Mouse (Mus musculus) neural tube, embryonic 13.5 days (tissue): ENCODE measurements at regions not wholly inside any gene's neighbourhood (a gene's known extent, or its start where the extent isn't known, plus 50 kb on each side); places are given as distances from the start of the nearest gene placed in this dataset.
A peak's percentile ranks its signal among the peaks of the same experiment; 100 is the strongest.

Source experiments
- ATAC-seq: fragments of 200-750 bp; cut with Nextera tagmentation; 2 replicates; pipeline ENCODE4 v1.8.0; 2017; ENCODE audit warnings: low read depth, mild to moderate bottlenecking, moderate TSS enrichment, moderate library complexity
- H3K27ac ChIP-seq: fragments of 300-500 bp; sonication (generic); replicated peaks from 2 replicates; pipeline ENCODE4 v1.5.1; 2015; ENCODE audit warnings: moderate library complexity, mild to moderate bottlenecking, inconsistent platforms
- H3K27me3 ChIP-seq: fragments of 300-500 bp; sonication (generic); 2 replicates; pipeline ENCODE4 v1.6.1; 2015; ENCODE audit warnings: mild to moderate bottlenecking, inconsistent platforms
- H3K36me3 ChIP-seq: fragments of 300-500 bp; sonication (generic); 2 replicates; pipeline ENCODE4 v1.6.1; 2015; ENCODE audit warnings: mild to moderate bottlenecking, inconsistent platforms
- H3K4me1 ChIP-seq: fragments of 300-500 bp; sonication (generic); replicated peaks from 2 replicates; pipeline ENCODE4 v1.6.1; 2015; ENCODE audit warnings: inconsistent platforms
- H3K4me2 ChIP-seq: fragments of 300-500 bp; sonication (generic); 2 replicates; pipeline ENCODE4 v1.6.1; 2015; ENCODE audit warnings: inconsistent platforms, mild to moderate bottlenecking, moderate library complexity
- H3K4me3 ChIP-seq: fragments of 300-500 bp; sonication (generic); 2 replicates; pipeline ENCODE4 v1.5.1; 2015; ENCODE audit warnings: mild to moderate bottlenecking, inconsistent platforms
- H3K9ac ChIP-seq: fragments of 300-500 bp; sonication (generic); 2 replicates; pipeline ENCODE4 v1.6.1; 2015; ENCODE audit warnings: moderate library complexity, mild to moderate bottlenecking, inconsistent platforms
- H3K9me3 ChIP-seq: fragments of 300-500 bp; sonication (generic); 2 replicates; pipeline ENCODE4 v1.6.1; 2016; ENCODE audit warnings: inconsistent platforms
- WGBS: fragments of 180-500 bp; shearing (Covaris S2); methylation state at CpG from one replicate; pipeline ENCODE4 v1.1.7; 2015; 5-methylcytosine and 5-hydroxymethylcytosine counted together

GRCm38 (mm10) chr19:21913005-21913670, 135.0 kb downstream of the Cemip2 start:
- H3K4me1 ChIP-seq, result peaks cover 7% of the 10 kb centered on the region; the same call in 1 of the 2 replicates
- H3K27me3 ChIP-seq, result no peaks in the 10 kb centered on the region
- 89% methylated on average over 8 of the region's 8 CpGs for WGBS
- H3K9me3 ChIP-seq, result no peaks in the 10 kb centered on the region
- no peaks in the 10 kb centered on the region for H3K36me3 ChIP-seq
- H3K4me2 ChIP-seq, result no peak overlapping the region
- H3K9ac ChIP-seq, result no peak overlapping the region
- H3K4me3 ChIP-seq, result no peak overlapping the region
- H3K27ac ChIP-seq, result no peak overlapping the region
- no peak for ATAC-seq

DNA sequence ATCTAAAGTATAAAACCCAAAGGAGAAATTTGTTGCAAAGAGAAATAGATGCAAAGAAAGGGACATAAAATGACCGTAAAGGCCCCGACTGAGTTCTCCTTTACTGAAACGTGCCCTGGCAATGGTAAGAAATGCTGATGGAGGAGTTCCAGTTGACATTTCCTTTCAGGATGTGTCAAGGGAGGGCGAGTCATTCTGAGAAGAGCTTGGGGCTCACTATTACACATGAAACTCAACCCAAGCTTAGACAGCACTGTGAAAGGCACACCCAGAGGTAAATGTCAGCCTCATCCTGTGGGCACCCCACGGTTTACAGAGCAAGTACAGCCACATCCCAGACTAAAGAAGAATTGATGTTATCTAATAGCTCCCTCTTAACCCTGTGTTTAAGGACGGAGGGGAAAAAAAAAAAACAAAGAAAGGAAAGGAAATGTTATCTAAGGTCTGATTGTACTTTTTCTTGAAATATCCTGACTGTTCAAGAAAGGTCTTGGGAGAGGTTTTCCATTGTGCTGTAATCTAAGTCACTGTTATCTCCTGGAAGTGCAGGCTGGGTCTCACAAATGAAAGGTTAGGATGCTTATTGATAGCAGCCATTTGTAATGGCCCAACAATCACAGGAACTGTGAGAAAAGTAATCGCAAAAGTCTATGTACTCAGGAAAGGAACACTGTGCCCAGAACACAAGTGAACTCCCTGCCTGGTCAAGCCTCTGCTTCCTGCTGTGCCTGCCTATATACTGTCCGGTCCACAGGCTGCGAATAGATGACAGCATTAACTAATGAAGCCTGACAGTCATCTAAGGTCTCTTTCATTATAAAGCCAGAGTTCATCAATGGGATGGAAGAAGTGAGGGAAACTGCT, 135.8 kb downstream of the Cemip2 start:
- Histone ChIP-seq H3K36me3 (no peaks in the 10 kb centered on the region), H3K9ac (no peak overlapping the region), H3K27me3 (no peaks in the 10 kb centered on the region), H3K27ac (no peak overlapping the region), H3K4me1 (peaks cover 7% of the 10 kb centered on the region; the same call in 1 of the 2 replicates), H3K4me3 (no peak overlapping the region), H3K9me3 (no peaks in the 10 kb centered on the region), H3K4me2 (no peak overlapping the region)
- WGBS, result 56% methylated on average over 9 of the region's 9 CpGs
- ATAC-seq, result no peak

DNA sequence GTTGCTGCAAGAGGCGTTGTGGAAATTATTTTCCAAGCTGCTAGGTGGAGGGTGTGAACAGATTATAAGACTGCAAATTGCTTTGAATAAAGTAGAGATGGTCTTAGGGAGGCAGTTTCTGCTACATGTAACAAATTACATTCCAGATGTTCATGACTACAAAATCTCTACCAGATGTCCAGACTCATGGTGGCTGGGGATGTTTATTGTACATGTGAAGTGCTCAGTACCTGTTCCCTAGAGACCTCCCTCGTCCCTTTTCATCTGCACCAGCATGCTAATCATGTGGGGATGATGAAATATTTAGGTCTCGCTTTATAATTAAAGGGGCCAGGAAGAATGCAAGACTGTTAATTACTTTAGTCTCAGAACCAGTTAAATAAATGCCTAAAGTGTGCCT, 136.5 kb downstream of the Cemip2 start:
- Histone ChIP-seq H3K27ac (no peak overlapping the region), H3K4me3 (no peak overlapping the region), H3K27me3 (no peaks in the 10 kb centered on the region), H3K4me1 (peaks cover 7% of the 10 kb centered on the region; the same call in 1 of the 2 replicates), H3K9me3 (no peaks in the 10 kb centered on the region), H3K9ac (no peak overlapping the region), H3K4me2 (no peak overlapping the region), H3K36me3 (no peaks in the 10 kb centered on the region)
- WGBS, result 46% methylated on average over 3 of the region's 3 CpGs
- peak; percentile 27; the same call in 1 of the 2 replicates for ATAC-seq

GRCm38 (mm10) chr19:21918113-21918512, 140.0 kb downstream of the Cemip2 start:
- H3K4me1 ChIP-seq, result peaks cover 7% of the 10 kb centered on the region; the same call in 1 of the 2 replicates
- no peak for ATAC-seq
- H3K9me3 ChIP-seq, result no peaks in the 10 kb centered on the region
- WGBS, result 87% methylated on average over 4 of the region's 4 CpGs
- H3K9ac ChIP-seq, result no peak overlapping the region
- no peak overlapping the region for H3K4me2 ChIP-seq
- H3K4me3 ChIP-seq, result no peak overlapping the region
- H3K36me3 ChIP-seq, result no peaks in the 10 kb centered on the region
- no peaks in the 10 kb centered on the region for H3K27me3 ChIP-seq
- no peak overlapping the region for H3K27ac ChIP-seq

DNA sequence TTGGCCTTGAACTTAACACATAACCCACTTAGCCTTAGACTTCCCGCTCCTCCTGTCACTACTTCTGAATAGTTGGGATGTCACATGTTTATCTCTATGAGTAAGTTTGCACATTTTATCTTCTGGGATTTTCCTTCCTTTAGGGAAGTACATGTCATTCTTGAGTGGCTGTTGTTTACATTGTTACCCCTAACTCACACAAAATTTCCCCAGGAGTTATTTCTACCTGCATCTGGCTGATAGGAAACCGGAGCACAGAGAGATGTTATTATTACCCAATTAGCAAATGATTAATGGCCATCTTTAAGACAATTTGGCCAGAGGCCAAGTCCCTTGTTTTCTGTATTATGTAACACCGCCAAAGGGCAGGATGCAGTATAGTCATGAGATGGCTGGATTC, 140.9 kb downstream of the Cemip2 start:
- Histone ChIP-seq H3K27me3 (no peaks in the 10 kb centered on the region), H3K4me3 (no peak overlapping the region), H3K9me3 (no peaks in the 10 kb centered on the region), H3K27ac (no peak overlapping the region), H3K9ac (no peak overlapping the region), H3K4me2 (no peak overlapping the region), H3K36me3 (no peaks in the 10 kb centered on the region), H3K4me1 (peaks cover 7% of the 10 kb centered on the region; the same call in 1 of the 2 replicates)
- no peak for ATAC-seq
- 51% methylated on average over 3 of the region's 3 CpGs for WGBS

DNA sequence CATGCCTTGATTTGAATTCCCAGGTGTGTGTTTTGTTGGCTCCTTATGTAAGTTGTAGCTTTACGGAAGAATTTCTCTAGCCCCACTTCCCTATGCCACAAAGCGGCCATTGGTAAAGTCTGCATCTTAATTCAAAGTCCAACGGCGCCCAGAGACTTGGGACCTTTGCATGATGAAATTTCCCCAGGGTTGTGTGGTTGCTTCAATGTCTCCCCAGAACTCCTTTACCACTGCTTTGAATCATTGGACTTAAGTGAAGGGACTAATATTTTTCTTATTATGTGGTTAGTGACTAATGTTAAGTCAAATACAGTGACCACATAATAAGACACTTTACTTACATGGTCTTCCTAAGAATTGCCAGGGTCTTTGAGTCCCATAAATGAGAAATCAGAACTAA, 162.0 kb downstream of the Cemip2 start:
- H3K36me3 ChIP-seq, result no peaks in the 10 kb centered on the region
- no peak overlapping the region for H3K4me3 ChIP-seq
- no peaks in the 10 kb centered on the region for H3K4me1 ChIP-seq
- no peak overlapping the region for H3K4me2 ChIP-seq
- H3K9ac ChIP-seq, result no peak overlapping the region
- no peak for ATAC-seq
- no peaks in the 10 kb centered on the region for H3K9me3 ChIP-seq
- no peak overlapping the region for H3K27ac ChIP-seq
- H3K27me3 ChIP-seq, result no peaks in the 10 kb centered on the region
- WGBS, result 89% methylated on average over 4 of the region's 4 CpGs

DNA sequence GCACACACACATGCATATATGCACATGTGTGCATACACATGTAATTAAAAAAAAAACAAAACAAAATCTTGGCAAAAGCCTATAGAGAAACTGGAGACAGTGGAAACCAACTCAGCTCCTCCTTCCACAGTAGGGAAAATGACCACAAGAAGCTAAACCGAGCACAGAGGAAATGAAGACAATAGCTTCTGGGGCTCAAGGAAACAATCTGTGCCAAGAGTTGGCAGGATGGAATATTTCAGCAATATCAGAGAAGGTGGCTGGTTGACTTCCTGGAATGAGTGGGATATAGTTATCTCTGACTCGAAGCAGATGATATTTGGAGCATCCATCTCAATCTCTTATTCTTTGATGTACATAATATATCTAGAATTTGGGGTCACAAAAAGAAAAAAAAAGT, 163.6 kb downstream of the Cemip2 start:
- Histone ChIP-seq H3K27me3 (no peaks in the 10 kb centered on the region), H3K4me2 (no peak overlapping the region), H3K36me3 (no peaks in the 10 kb centered on the region), H3K4me1 (no peaks in the 10 kb centered on the region), H3K9me3 (no peaks in the 10 kb centered on the region), H3K9ac (no peak overlapping the region), H3K4me3 (no peak overlapping the region), H3K27ac (no peak overlapping the region)
- ATAC-seq, result no peak
- WGBS, result 78% methylated on average over 2 of the region's 2 CpGs

DNA sequence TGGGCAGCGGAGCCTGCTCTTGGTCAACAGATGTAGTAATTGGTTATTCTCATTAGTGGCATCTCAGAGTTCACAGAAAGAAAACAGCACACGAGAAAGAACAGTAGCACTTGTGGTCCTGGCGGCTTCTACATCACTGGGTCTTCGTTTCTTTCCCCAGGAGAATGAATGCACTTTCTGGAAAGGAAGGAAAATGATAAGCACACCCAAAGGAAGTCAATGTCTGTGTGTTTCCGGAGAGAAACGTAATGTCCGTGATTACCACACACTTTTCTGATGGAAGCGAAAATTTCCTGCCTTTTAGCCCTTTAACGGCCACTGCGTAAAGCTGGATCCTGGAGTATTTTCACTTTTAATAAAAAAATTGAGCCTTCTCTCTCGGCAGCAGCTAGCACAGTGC, 164.1 kb downstream of the Cemip2 start:
- no peak for ATAC-seq
- Histone ChIP-seq H3K4me1 (no peaks in the 10 kb centered on the region), H3K9ac (no peak overlapping the region), H3K36me3 (no peaks in the 10 kb centered on the region), H3K9me3 (no peaks in the 10 kb centered on the region), H3K27ac (no peak overlapping the region), H3K4me3 (no peak overlapping the region), H3K4me2 (no peak overlapping the region), H3K27me3 (no peaks in the 10 kb centered on the region)
- WGBS, result 76% methylated on average over 11 of the region's 11 CpGs

DNA sequence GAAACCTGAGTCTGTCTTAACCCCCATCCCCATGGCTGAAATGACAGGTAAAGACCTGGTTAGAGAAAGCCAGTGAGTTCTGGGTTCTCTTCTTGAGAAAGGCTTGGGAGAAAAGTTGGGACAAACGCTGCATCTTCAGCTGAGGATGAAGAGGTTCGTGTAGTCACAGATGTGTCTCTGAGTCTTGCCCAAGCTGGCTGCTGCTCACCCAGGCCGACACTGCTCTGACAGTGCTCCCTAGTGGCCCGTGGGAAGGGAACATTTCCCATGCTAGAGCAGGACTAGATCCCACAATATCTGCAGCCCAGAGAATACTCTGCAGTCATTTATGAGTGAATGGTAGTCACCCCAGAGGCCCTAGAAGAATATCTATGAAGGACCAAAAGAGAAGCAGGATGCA, 165.3 kb downstream of the Cemip2 start:
- no peak overlapping the region for H3K4me3 ChIP-seq
- no peaks in the 10 kb centered on the region for H3K27me3 ChIP-seq
- no peak overlapping the region for H3K4me2 ChIP-seq
- H3K9ac ChIP-seq, result no peak overlapping the region
- no peaks in the 10 kb centered on the region for H3K4me1 ChIP-seq
- ATAC-seq, result no peak
- no peaks in the 10 kb centered on the region for H3K9me3 ChIP-seq
- no peaks in the 10 kb centered on the region for H3K36me3 ChIP-seq
- WGBS, result 70% methylated on average over 4 of the region's 4 CpGs
- no peak overlapping the region for H3K27ac ChIP-seq

DNA sequence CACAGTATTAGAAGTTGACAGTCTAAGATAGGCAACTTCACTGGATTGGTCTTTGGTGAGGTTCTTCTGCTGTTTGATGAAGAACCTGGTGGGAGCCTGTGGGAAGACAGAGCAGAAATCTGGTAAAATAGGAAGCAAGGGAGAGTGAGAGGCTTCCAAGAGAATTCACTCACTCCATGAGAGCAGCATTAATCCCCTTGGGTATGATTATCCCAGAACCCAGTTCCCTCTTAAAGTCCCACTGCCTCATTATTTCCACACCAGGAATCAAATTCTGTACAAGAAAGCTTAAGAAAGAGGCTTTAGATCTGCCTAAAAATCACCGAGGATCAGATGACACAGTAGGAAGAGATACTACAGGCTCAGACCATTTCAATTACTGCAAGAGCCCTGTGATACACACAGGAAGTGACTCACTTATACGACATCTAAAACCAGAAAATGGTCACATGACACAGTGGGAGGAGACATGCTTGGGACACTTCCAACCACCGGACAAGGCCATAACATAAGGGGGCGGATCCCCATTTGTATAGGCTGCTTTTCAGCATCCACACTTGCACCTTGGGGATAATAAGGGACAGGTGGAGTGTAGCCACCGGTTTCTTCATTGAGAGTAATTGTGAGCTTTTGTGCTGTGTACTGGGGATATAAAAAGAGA, 168.2 kb downstream of the Cemip2 start:
- no peaks in the 10 kb centered on the region for H3K36me3 ChIP-seq
- no peak overlapping the region for H3K4me3 ChIP-seq
- H3K9me3 ChIP-seq, result no peaks in the 10 kb centered on the region
- no peak overlapping the region for H3K9ac ChIP-seq
- no peak overlapping the region for H3K27ac ChIP-seq
- no peaks in the 10 kb centered on the region for H3K4me1 ChIP-seq
- no peaks in the 10 kb centered on the region for H3K27me3 ChIP-seq
- no peak overlapping the region for H3K4me2 ChIP-seq
- WGBS, result 70% methylated on average over 5 of the region's 5 CpGs
- no peak; the same call in 1 of the 2 replicates for ATAC-seq

DNA sequence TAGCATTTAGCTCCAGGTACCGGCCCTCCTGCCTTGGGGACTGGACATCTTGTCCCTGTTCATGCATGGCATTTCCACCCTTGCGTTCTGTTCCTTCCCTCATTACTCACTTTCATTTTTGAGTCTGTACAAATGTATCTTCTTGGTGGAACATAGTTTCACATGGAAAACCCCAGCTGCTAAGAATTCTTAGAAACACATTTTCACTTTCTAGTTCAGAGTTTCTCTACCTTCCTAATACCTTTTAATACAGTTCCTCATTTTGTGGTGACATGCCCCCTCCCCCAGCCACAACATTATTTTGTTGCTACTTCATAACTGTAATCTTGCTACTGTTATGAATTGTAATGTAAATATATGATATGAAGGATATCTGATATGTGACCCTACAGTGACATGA, 169.9 kb downstream of the Cemip2 start:
- Histone ChIP-seq H3K4me3 (no peak overlapping the region), H3K4me1 (no peaks in the 10 kb centered on the region), H3K4me2 (no peak overlapping the region), H3K27me3 (no peaks in the 10 kb centered on the region), H3K27ac (no peak overlapping the region), H3K9ac (no peak overlapping the region), H3K9me3 (no peaks in the 10 kb centered on the region), H3K36me3 (no peaks in the 10 kb centered on the region)
- ATAC-seq, result no peak
- 93% methylated on average over 2 of the region's 2 CpGs for WGBS

DNA sequence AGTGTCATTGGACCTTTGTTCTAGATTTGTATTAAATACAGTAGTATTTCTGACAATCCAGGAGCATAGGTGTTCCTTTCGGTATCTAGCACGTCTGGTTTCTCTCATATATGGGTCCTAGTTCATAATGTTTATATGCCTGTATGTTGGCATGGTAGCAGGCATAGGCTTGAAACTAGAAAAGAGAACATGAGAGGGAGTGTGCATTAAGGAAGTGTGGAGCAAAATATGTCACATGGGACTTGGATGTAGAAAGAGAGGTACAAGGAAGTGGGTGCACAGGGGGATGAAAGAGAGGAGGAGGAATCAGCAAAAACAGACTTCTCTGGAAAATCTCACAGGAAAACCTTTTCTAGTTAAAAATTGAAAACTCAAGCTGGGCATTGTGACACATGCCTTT, 176.2 kb upstream of the Trpm3 start:
- no peaks in the 10 kb centered on the region for H3K27me3 ChIP-seq
- H3K27ac ChIP-seq, result no peak overlapping the region
- H3K9ac ChIP-seq, result no peak overlapping the region
- no peaks in the 10 kb centered on the region for H3K9me3 ChIP-seq
- no peaks in the 10 kb centered on the region for H3K36me3 ChIP-seq
- 92% methylated on average over 2 of the region's 2 CpGs for WGBS
- H3K4me2 ChIP-seq, result no peak overlapping the region
- H3K4me1 ChIP-seq, result no peaks in the 10 kb centered on the region
- no peak for ATAC-seq
- no peak overlapping the region for H3K4me3 ChIP-seq
